Mouse (Mus musculus): ENCODE measurements around the gene Polr3gl.

Gene Polr3gl

DNA sequence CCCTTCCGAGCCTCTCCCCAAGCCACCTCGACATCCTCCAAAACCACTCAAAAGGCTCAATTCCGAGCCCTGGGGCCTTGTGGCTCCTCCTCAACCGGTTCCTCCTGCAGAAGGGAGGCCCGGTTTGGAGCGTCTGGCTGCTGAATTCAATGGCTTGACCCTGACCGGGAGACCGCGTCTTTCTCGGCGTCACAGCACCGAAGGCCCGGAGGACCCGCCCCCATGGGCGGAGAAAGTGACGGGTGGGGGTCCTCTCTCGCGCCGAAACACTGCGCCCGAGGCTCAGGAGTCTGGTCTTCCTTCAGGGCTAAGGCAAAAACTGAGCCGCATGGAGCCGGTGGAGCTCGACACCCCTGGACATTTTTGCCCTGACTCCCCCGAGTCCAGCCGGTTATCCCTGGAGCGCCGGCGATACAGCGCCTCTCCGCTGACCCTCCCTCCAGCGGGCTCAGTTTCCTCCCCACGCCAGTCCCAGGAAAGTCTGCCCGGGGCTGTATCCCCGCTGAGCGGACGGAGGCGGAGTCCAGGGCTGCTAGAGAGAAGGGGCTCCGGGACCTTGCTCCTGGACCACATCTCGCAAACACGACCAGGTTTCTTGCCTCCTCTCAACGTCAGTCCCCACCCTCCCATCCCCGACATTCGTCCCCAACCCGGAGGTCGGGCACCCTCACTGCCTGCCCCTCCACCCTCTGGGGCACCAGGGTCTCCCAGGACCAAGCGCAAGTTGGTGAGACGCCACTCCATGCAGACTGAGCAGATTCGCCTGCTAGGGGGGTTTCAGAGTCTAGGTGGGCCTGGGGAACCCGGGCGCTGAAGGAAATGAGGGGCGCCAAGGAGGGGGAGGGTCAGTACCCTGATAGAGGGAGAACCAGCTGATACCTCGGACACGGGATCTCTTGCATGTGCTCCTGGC, 4.4 kb upstream of the Polr3gl start:
- DNase-seq (ENCODE audit: low spot score), result no peak

DNA sequence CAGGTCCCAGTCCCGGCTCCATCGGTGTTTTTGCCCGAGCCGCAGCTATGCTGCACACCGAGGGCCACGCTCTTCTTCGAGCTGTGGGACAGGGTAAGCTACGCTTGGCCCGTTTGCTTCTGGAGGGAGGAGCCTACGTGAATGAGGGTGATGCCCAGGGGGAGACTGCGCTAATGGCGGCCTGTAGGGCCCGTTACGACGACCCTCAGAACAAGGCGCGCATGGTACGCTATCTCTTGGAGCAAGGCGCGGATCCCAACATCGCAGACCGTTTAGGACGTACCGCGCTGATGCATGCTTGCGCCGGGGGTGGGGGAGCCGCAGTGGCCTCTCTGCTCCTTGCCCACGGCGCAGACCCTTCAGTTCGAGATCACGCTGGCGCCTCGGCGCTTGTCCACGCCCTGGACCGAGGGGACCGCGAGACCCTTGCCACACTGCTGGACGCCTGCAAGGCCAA, 3.5 kb upstream of the Polr3gl start:
- no peak for DNase-seq (ENCODE audit: low spot score)

DNA sequence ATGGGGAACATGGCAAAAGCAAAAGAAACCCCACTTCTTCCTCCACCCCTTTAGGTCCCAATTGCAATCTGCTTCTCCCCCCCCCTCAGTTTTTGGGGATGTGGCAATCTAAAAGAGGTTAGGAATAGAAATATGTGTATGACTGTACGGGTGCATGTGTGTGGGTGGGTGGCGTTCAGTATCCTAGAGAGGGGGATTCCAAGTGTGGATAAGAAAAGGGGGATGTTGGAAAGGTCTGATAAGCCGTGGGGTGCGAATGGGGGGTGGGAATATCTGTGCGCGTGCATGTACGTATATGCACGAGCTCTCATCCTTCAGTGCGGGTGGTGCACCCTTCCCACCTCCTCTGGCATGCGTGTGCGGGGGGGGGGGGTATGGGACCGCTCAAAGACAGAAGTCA, 2.9 kb upstream of the Polr3gl start:
- DNase-seq (ENCODE audit: low spot score), result no peak

DNA sequence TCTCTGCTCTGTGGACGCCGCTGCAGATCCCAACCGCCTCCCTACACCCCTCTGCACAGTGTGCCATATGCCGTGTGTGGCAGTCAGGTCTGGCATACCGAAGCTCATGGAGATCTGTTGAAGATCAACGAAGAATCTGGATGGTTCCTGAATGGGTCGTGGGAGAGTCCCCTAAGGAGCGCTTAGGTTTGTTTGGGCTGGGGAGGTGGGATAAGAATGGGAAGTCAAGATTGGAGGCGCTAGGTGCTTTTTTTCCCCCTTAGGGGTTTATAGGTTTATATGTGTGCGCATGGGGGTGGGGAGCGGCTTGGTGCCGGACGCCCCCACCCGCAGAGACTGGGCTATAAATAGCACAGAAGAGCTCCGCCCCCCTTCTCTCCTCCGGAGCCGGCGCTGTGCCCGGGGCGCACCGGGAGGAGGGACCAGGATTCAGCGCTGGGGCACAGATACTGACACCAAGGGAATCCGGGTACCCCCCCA, 2.3 kb upstream of the Polr3gl start, which contains the start of gene Ankrd34a:
Ankrd34a (plus strand) TSS at position 409 of the 480 bp plus-strand sequence.
- no peak for DNase-seq (ENCODE audit: low spot score)

DNA sequence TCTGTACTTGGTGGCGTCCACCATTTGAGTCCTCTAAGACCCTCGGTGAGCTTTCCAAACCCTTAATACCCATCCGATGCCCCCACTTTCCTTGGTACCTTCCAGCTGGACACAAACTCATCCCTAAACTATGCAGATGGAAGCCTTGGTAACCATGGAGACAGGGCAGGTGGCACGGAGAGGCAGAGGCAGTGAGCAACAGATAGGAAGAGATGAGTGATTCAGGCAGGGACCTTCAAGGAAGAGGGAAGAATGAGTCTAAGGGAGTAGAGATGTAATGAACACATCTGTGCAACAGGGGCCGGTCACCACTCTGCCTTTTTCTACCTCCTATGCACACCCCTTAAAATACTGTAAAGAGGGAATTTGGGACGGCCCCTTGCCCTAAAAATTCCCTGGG, 1.7 kb upstream of the Polr3gl start:
- no peak for DNase-seq (ENCODE audit: low spot score)

DNA sequence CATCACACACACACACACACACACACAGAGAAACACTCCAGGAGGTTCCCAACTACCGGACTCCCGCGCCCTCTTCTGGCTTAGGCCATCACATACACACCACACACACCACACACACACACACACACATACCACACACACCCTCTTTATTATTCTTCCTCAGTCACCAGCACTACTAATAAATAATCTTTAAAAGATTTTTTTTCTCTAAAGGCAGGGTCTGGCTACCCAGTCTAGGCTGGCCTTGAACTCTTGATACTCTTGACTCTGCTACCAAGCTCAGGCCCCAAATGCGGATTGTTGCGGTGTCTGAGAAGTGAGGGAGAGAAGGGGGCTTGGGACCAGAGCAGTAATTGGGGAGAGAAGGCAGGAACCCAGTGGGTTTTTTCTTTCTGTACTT, 870 bp upstream of the Polr3gl start:
- no peak for DNase-seq (ENCODE audit: low spot score)

DNA sequence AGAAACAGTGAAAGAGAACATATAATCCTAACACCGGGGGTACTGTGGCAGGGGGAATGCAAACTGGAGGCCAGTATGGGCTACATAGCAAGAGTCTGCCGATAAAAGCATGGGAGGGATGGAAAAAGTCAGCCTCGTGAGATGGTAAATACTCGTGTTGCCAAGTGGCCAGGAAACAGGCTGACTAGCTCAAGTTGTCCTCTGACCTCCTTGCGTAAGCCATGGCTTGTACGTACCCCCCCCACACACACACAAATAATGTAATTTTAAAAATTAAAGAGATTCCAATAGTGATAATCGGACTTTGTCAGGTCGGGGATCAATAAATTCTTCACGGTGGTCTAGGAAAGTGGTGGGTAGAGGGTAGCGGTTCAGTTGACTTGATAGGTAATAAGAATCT, 607 bp downstream of the Polr3gl start:
- DNase-seq (ENCODE audit: low spot score), result no peak

DNA sequence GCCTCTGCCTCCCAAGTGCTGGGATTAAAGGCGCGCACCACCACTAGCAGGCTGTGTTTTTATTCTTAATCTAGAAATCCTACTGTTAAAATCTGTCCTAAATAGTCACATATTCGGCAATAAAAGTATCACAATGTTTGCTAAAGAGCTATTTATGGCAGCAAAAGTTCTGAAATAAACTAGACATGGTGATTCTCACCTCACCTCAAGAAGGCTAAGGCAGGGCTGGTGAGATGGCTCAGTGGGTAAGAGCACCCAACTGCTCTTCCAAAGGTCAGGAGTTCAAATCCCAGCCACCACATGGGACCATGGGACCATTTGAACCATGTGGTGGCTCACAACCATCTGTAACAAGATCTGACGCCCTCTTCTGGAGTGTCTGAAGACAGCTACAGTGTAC, 3.3 kb downstream of the Polr3gl start:
- DNase-seq (ENCODE audit: low spot score), result no peak

DNA sequence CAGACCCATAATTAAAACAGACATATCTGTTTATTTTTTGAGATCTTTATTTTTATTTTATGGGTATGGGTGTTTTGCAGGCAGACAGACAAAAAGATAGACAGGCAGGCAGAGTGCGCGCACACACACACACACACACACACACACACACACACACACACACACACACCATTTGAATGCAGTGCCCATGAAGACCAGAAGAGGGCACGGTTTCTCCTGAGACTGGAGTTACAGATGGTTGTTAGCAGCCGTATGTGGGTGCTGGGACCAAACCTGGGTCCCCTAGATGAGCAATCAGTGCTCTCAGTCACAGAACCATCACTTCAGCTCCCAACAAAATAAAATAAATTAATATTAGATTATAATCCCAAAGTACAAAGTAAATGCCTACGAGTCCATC, 10.6 kb downstream of the Polr3gl start:
- DNase-seq (ENCODE audit: low spot score), result no peak

DNA sequence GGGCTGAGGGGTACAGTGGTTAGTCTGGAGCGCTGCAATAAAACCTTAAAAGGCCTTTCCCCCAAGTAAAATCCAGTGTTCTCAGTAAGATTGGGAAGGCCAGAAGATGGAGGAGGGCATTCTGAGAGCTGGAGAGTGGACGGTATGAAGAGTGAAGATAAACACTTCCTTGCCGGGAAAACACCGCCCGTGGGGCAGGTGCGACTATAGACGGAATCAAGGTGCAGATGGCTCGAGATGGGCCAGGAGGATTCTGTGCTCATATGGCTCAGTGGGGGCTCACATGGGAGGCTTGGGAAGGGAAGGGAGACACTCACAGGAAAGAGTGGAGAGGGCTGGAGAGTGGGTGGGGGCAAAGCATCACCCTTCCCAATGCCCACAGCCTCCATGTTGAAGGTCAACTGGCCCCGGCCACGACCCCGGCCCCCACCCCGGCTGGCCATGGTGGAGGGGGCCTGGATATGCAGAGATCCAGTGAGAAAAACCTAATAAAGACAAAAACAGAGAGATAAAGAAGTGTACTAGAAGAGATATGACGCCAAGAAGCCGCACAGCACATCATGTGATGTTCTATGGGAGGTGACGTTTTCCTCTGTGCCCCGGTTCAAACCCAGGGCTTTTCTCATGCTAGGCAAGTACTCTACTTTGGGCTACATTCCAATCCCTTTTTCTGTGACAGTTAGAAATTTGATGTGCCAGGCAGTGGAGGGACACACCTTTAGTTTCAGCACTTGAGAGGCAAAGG, 12.0 kb downstream of the Polr3gl start:
- no peak for DNase-seq (ENCODE audit: low spot score)

DNA sequence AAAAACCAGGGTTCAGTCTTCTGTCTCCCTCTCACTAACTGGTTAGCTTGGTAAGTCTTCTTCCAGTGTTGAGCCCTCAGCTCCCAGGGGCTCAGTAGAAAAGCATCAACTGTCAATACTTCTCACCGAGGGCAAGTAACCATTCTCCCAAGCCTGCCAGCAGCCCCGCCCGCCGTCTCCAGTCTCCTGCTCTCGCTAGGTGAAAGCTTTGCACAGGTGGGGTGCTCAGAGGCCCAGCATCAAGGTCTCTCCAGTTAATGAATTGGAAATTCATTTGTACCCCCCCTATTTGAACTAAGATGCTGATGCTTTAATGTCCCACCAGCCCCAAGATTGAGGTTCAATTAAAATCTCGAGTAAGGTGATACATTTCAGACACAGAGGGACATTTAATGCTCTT, 12.8 kb downstream of the Polr3gl start:
- no peak for DNase-seq (ENCODE audit: low spot score)

DNA sequence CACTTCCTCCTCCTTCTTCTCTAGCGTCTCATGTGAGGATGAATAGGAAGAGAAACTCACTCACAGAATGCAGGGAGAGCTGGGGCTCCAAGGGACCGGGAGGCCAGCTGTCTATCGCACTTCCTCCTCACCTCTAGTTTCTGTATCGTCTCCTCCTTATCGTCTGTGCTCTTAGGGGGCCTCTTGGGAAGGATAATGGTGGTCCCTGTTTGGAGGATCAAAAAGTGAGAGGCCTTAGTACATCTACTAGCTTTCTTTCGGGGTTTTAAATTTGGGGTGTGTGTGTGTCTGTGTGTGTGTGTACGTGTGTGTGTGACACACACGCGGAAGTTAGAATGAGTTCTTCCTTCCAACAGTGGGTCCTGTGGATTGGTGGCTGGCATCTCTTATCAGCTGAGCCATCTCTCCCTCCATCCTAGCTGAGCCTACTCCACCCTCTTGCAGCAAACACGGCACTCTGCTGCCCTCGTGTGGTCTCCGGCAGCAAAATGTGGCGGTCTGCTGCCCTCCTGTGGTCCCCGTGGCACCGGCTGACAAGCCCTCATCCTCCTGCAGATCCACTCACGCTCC, 14.0 kb downstream of the Polr3gl start:
- DNase-seq (ENCODE audit: low spot score), result peak; percentile 86

DNA sequence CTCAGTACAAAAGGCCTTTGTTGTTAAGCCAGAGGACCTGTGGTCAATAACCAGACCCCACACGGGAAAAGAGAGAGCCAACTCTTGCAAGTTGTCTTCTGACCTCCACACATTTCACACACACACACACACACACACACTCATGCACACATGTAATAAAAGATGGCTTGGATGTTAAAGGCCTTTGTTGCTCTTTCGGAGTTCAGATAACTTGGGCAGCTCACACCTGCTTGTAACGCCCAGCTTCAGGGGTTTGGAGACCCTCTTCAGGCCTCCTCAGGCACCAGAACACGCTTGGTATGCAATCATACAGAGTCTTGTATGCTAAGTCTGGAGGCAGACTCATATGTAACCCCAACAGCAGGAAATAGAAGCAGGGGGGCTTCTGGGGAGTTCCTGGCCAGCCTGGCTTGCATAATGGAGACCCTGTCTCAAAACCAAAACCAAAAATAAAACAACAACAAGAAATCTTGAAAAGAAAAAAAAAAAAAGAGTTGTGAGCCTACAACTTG, 14.7 kb downstream of the Polr3gl start:
- DNase-seq (ENCODE audit: low spot score), result no peak

DNA sequence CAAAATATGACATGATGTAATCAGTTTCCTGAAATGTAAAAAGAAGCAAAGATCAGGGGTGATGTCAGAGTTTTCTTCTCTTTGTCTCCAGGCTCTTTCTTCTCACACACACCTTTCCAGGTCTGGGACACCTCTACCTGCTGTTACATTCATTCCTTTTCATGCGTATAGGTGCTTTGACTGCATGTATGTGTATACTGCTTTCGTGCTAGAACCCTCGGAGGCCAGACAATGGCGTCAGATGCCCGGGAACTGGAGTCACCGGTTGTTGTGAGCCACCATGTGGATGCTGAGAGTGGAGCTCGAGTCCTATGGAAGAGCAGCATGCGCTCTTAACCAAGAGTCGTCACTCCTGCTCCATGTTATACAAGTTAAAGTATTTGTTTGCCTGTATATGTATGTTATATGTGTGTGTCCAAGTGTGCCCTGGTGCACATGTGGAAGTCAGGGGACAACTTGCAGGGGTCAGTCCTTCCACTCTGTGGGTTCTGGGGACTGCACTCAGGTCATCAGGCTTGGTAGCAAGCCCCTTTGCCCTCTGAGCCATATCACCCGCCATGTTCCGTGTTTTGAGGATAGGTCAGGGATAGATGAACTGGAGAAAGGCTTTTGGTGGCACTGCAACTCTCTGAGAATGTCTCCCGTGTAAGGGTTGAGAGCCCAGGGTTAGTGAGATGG, 15.3 kb downstream of the Polr3gl start:
- no peak for DNase-seq (ENCODE audit: low spot score)

DNA sequence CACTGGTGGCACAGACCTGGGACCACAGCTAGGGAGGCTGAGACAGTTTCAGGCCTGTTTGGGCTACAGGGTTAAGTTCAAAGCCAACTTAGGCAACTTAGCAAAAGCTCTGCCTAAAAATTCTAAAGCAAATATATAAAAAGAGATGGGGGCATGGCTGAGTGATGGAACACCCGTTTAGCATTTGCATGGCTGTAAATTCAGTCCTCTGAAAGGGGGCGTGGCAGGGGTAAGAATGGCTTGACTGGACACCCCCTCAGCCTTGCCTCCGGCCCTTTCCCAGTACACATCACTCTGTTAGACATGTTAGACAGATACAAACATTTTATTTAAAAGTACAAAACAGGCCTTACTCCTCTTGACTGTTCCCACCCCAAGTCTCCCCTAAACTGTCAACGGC, 16.4 kb downstream of the Polr3gl start:
- no peak for DNase-seq (ENCODE audit: low spot score)

DNA sequence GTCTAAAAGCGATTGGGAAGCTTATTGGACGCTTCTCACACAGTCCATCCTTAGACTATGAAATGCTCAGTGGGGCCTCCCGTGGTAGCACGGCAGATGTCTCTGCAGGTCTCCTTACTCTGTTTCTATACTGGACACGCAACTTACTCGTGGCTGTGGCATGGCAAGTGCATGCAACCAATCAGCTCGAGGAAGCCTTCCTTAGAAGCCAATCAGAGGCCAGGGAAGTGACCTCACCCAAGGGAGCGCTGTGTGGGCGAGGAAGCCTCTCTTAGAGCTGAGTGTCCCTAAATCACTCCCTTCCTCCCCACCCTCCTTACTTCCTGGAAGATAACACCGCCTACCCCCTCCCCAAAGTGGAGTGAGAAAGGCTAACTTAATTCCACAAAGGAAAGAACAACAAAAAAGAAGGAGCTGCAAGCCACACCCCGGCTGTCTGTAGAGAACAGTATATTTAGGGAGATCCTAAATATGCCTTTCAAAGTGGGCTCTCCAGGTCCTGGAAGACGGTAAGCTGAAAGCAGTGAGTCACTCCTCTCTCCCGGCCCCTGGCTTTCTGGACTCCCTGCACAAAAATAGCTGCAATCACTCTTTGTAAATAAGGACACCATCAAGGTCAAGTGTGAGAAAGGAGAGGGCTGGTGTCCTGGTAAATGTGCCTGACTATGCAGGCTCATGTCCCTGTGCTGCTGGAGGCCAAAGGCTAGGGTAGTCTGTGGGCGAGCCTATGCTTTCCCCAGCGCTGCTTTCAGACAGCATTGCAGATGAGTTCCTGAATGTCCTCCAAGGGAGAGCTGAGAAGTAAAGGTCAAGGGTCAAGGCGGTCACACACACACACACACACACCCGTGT, 17.1 kb downstream of the Polr3gl start, which contains the start of gene Gm16253:
Gm16253 (plus strand) TSS at position 295 of the 852 bp plus-strand sequence.
- DNase-seq (ENCODE audit: low spot score), result no peak

DNA sequence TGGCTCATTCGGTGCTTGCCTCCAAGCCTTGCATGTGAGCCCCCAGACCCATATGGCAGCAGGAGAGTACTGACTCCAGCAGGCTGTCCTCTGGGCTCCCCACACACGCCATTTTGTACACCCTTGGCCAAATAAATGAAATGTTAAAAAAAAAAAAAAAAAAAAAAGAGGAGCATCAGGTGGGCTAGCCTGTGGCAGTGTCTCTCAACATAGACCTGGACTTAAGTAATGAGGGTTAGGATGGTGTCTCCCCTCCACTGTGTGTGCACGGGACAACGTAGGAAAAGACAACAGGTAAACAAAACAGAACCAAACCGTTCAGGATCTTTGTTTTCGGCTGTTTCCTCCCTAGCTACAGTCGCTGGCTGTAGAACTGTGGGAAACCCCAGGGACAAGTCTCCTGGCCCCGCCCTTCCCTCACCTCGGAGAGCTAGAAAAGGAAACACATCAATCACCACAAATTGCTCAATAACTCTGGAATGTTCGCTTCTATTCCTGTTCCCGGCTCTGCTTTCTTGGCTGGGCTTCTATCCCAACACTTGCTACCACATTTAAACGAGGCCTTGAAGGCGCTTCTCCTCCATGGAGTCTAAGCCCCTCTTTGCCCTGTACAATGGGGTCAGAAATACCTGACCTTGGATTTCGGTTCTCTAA, 17.8 kb downstream of the Polr3gl start:
- no peak for DNase-seq (ENCODE audit: low spot score)

DNA sequence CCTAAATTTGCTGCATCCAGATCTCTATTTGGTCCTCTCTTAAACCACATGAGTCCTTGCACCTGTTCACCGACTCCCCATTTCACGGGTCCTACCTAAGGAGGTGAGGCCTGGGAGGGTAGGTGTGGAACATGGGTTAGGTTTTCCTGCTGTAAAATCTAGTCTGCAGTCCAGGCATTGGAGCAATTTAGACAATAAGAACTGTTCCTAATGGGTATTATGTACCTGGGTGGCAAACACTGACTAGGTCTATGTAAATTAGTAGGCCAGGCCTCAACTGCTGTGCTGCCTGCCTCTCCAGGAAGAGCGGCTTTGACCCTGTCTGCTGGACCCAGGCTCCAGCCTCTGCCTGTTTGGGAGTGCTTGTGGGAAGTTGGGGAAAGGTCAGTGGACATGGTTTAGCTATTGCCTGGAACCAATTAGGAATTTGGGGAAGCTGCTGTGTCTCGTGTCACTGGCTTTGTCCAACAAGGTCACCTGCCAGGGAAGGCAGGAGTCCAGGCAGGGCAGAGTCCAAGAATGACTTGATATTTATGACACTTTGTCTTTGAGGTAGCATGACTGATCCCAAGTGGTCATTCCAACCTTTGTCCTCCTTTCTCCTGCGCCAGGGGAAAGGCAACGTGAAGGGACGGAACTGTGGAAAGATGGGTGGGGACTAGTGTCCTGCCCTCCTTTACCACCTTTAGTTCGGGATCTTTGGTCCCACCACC, 18.6 kb downstream of the Polr3gl start:
- no peak for DNase-seq (ENCODE audit: low spot score)
